Mouse (Mus musculus): ENCODE results near the gene Zfp709.
"Not testable (repeated sequence)": the region's sequence is repeated elsewhere in the genome, so short reads cannot be mapped to it uniquely, and the experiment has no call there.

DNA sequence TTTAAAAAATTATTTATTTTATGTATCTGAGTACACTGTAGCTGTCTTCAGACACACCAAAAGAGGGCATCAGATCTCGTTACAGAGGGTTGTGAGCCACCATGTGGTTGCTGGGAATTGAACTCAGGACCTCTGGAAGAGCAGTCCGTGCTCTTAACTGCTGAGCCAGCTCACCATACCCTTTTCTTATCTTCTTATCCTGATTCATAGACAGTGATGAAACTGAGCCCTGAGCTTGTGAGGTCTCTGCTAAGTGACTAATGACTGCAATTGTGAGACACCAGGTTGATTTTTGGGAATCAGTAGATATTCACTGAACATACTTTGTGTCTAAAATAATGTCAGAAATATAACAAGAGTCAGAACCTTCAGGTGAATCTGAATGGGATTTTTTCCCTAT is 56.2 kb downstream of the Zfp709 start:
- TF ChIP-seq CTCF, EP300 (IDR thresholded peaks at IDR 0.05; ENCODE audit: low read depth): not testable (repeated sequence)

All from heart, postnatal 0 days (tissue).